Mouse (Mus musculus) cerebellum, adult 2 months (tissue): ENCODE results near the gene Il11.

Experiments used
- CTCF ChIP-seq: fragments of 200-500 bp; IDR thresholded peaks from 2 replicates; pipeline ENCODE4 v1.5.1; 2011; ENCODE audit warnings: low read depth, mild to moderate bottlenecking, control low read depth, low read length, moderate library complexity, borderline replicate concordance; ENCODE audit not compliant: insufficient read depth
- POLR2A ChIP-seq: fragments of 200-500 bp; IDR thresholded peaks from 2 replicates; pipeline ENCODE4 v1.6.1; 2011; ENCODE audit warnings: low read length, control low read depth, borderline replicate concordance; ENCODE audit not compliant: insufficient read depth

DNA sequence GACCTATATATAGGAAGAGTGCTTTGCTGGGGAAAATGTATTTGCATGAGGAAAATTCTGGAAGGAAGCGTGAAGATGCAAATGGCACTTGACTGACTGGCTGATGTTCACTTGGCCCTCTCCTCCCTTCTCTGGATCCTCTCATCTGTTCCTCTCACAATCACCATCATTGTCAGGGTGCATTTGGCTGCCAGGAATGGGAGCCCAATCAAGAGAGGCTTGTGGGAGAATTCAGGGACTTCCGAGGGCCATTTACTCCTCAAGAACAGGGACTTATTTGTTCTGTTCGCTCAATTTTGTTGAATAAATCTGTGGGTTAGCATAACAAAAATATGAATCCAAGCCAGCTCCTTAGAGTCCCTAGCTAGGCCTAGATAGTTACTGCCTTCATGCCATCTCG, 39.0 kb upstream of the Il11 start:
- no peak for TF ChIP-seq CTCF
- TF ChIP-seq POLR2A = no peak
